Mouse (Mus musculus) urinary bladder, postnatal 4 days (tissue): Measurements from ENCODE around the gene Gm6509.
"Not testable (repeated sequence)": the region's sequence is repeated elsewhere in the genome, so short reads cannot be mapped to it uniquely, and the experiment has no call there.

Experiments
- DNase-seq, 2 experiments: peaks; one replicate each; pipeline ENCODE4 v3.0.0; 2021 to 2022; ENCODE audit warnings: low spot score in 2 of 2

Gm6509 gene

DNA sequence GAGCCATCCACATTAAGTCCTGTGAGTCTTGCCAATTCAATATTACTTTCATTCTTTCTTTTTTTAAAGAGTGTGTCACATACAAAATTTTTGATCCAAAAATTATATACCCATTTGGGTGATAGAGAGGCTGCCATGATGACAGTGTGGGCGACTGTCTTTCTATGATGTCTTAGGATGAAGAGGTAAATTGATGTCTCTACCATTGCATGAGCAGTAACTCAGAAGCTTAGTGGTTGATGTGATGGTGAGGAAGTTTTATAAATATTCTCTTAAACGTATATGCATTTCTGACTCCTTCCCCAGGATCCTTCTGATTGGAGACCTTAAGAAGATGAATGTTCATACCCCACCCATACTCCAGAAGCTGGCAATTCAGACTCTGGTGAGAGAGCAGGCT lies at the start of gene Gm6509:
TSS of gene Gm6509 (plus strand) at position 301 of the 400 bp plus-strand sequence.
- DNase-seq: not testable (repeated sequence)

DNA sequence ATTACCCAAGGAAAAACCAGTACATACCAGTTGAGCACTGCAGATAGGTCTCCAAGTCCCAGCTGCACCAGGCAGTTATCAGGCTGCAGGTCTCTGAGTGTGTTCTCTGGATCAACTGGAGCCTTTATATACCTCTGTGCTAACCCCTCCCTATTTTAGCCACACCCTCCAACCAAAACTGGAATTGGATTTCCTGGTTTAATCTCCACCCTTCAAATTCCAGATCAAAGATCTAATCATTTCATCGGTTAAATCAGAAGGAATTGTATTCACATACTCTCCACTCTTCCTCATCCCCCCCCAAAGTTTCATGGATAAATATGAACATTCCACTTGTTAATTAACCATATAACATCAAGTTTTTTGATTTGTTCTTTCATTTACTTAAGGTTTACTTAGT lies 7.5 kb upstream of the Gm6509 start, which contains the start of gene Gm3147:
TSS of gene Gm3147 (minus strand) at position 101 of the 400 bp plus-strand sequence.
- DNase-seq: not testable (repeated sequence)

DNA sequence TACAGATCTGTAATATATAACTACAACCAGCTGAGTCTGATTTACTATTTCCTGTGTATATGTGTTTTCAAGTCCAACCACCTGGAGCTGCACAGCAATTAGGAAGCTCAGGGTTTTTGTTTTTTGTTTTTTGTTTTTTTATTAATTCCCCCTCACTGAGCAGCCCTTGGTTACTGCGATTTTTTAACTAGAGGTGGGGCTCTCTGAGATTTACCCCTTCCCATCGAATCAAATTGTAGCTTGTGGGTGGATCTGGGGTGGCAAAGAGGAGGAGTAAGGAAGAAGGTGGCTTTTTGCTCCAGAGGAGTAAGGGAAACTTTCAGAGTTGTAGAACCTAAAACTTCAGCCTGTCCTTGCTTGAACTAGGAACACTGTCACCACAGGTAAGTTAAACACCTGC lies 24.3 kb downstream of the Gm6509 start, which contains the start of gene Gm6205:
TSS of gene Gm6205 (plus strand) at position 301 of the 400 bp plus-strand sequence.
- DNase-seq: not testable (repeated sequence)
